13 mouse cellular contexts compared by ENCODE assay signal in the genomic region with DNA sequence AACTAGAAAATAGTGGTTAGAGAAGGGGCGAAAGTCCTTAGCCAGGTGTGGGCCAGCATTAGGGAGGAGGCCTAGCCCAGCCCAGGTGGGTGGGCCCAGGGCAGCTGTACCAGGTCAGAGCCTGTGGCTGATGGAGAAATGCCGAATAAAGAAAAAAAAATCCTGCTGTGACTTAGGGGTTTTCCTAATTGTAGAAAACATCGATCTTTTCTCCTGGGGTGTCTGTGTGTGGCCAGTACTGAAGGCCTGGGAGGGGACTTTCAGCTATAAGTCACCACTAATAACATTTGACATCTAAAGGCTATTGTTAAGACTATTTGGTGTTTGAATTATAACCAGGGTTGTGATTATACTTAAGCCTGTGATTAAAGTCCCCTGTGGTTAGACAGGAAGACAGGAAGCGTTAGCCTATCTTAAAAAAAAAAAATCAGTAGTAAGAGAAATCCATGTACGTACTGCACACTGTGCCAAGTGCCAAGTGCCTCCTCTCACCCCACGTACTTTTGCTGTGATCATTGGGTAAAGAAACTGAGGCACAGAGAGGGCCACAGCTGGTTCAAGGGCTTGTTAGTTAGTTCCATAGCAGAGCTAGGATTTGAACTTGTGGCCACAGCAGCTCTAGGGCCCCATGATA. TPM values are rescaled to one million over a fixed set of nuclear protein-coding genes. Genes with fewer than 3 reads are reported as not detected.
DNase-seq lines count a peak whose midpoint lies in the region; ATAC-seq and TF ChIP-seq lines count a peak whose summit lies in the region.
"Had no signal": no experiment of that assay in that cellular context is flagged by ENCODE, and none has a peak within 500 bp of the region (broad histone marks: within the 10 kb centered on the region; RNA-seq: fewer than 3 reads in every experiment).

No protein-coding gene starts in this region.

- peak overlapping the region; percentile 83 for H3K4me3 ChIP-seq in hindbrain, embryonic 13.5 days
- no peak overlapping the region for H3K4me3 ChIP-seq in hindbrain, embryonic 11.5 days (ENCODE audit: low read depth, low read length)
- no peak overlapping the region for H3K4me3 ChIP-seq in MEL (ENCODE audit: control insufficient read depth in 1 of 2, insufficient read depth in 1 of 2, low read depth in 2 of 2, low read length in 2 of 2)
- no peak overlapping the region for H3K4me3 ChIP-seq in hindbrain, embryonic 16.5 days (ENCODE audit: low read length)
- H3K4me3 ChIP-seq in midbrain, postnatal 0 days (ENCODE audit: low read depth, low read length) = no peak overlapping the region

- H3K4me2 ChIP-seq in hindbrain, embryonic 13.5 days = peak overlapping the region; percentile 94
- no peak overlapping the region for H3K4me2 ChIP-seq in hindbrain, embryonic 11.5 days (replicated peaks; ENCODE audit: low read depth, low read length)
- H3K4me2 ChIP-seq in hindbrain, embryonic 16.5 days (ENCODE audit: low read length) = peak overlapping the region; percentile 80
- peak overlapping the region; percentile 89 for H3K4me2 ChIP-seq in midbrain, postnatal 0 days (ENCODE audit: low read depth, low read length, poor library complexity, severe bottlenecking)

- no peak for TF ChIP-seq POLR2A in MEL (IDR thresholded peaks at IDR 0.05; ENCODE audit: control insufficient read depth in 1 of 2, insufficient read depth in 1 of 2, low read depth in 1 of 2, low read length in 2 of 2, poor library complexity in 1 of 2)

- DNase-seq in hindbrain, embryonic 11.5 days (ENCODE audit: low spot score) = no peak
- no peak for DNase-seq in MEL (ENCODE audit: low read depth, low spot score)
- no peak for DNase-seq in midbrain, postnatal 0 days (ENCODE audit: low spot score)
- no peak for DNase-seq in layer of hippocampus, postnatal 14 days (ENCODE audit: low spot score in 2 of 2)
- DNase-seq in frontal cortex, postnatal 36 days (ENCODE audit: low spot score in 2 of 2) = no peak
- DNase-seq: adrenal gland, postnatal 25 days; cerebellum, postnatal 14 days; gastrocnemius, postnatal 25 days; kidney, adult 8-10 months; left cerebral cortex, postnatal 4 days; thymus, postnatal 36 days had no signal

- peak overlapping the region; percentile 98 for H3K9ac ChIP-seq in hindbrain, embryonic 13.5 days
- H3K9ac ChIP-seq in hindbrain, embryonic 11.5 days (ENCODE audit: low read depth, low read length) = no peak overlapping the region
- H3K9ac ChIP-seq in MEL (ENCODE audit: control insufficient read depth, low read depth, low read length, poor library complexity, severe bottlenecking) = no peak overlapping the region
- H3K9ac ChIP-seq in hindbrain, embryonic 16.5 days (ENCODE audit: low read depth, low read length) = peak overlapping the region; percentile 5; the same call in 1 of the 2 replicates
- 0 out of 2 replicates have a peak overlapping the region, but pooled peaks have one; percentile 29 for H3K9ac ChIP-seq in midbrain, postnatal 0 days (replicated peaks; ENCODE audit: low read length, poor library complexity, severe bottlenecking)

- H3K9me3 ChIP-seq in hindbrain, embryonic 13.5 days = no peaks in the 10 kb centered on the region
- no peaks in the 10 kb centered on the region for H3K9me3 ChIP-seq in hindbrain, embryonic 11.5 days (ENCODE audit: control insufficient read depth, low read length)
- no peaks in the 10 kb centered on the region for H3K9me3 ChIP-seq in MEL (replicated peaks; ENCODE audit: insufficient read depth, low read length)
- no peaks in the 10 kb centered on the region for H3K9me3 ChIP-seq in hindbrain, embryonic 16.5 days (ENCODE audit: control insufficient read depth, low read length)
- no peaks in the 10 kb centered on the region for H3K9me3 ChIP-seq in midbrain, postnatal 0 days (ENCODE audit: low read length)

- H3K4me1 ChIP-seq in hindbrain, embryonic 13.5 days (replicated peaks) = peaks cover 64% of the 10 kb centered on the region
- peaks cover under 1% of the 10 kb centered on the region; the same call in 1 of the 2 replicates for H3K4me1 ChIP-seq in hindbrain, embryonic 11.5 days (replicated peaks; ENCODE audit: control insufficient read depth, insufficient read depth, low read length)
- H3K4me1 ChIP-seq in MEL (ENCODE audit: control insufficient read depth in 1 of 2, insufficient read depth in 2 of 2, low read length in 2 of 2) = peaks cover 4 to 51% of the 10 kb centered on the region in 2 experiments
- peaks cover 37% of the 10 kb centered on the region for H3K4me1 ChIP-seq in hindbrain, embryonic 16.5 days (ENCODE audit: control insufficient read depth, insufficient read depth, low read depth, low read length)
- peaks cover 38% of the 10 kb centered on the region for H3K4me1 ChIP-seq in midbrain, postnatal 0 days (ENCODE audit: insufficient read depth, low read length)

- peaks cover 5% of the 10 kb centered on the region; the same call in 1 of the 2 replicates for H3K36me3 ChIP-seq in hindbrain, embryonic 13.5 days
- H3K36me3 ChIP-seq in hindbrain, embryonic 11.5 days (ENCODE audit: control insufficient read depth, insufficient read depth, low read length) = no peaks in the 10 kb centered on the region
- H3K36me3 ChIP-seq in MEL (ENCODE audit: control insufficient read depth in 1 of 2, insufficient read depth in 2 of 2, low read length in 2 of 2) = peaks cover 0 to 45% of the 10 kb centered on the region in 2 experiments; a peak in 2 of 4 replicates
- no peaks in the 10 kb centered on the region for H3K36me3 ChIP-seq in hindbrain, embryonic 16.5 days (ENCODE audit: control insufficient read depth, insufficient read depth, low read length)
- no peaks in the 10 kb centered on the region for H3K36me3 ChIP-seq in midbrain, postnatal 0 days (ENCODE audit: insufficient read depth, low read length)

- no peak for TF ChIP-seq CTCF in MEL (IDR thresholded peaks at IDR 0.05 in 2 of 3, conservative IDR thresholded peaks at IDR 0.05 in 1 of 3; ENCODE audit: control insufficient read depth in 1 of 3, insufficient read depth in 1 of 3, low read depth in 2 of 3, low read length in 3 of 3, poor library complexity in 1 of 3, severe bottlenecking in 1 of 3)
- TF ChIP-seq CTCF in midbrain, postnatal 0 days (IDR thresholded peaks at IDR 0.05) = no peak

- no peak for ATAC-seq in hindbrain, embryonic 13.5 days (ENCODE audit: low FRiP score)
- no peak for ATAC-seq in hindbrain, embryonic 11.5 days (ENCODE audit: low FRiP score)
- ATAC-seq in hindbrain, embryonic 16.5 days = no peak
- ATAC-seq in midbrain, postnatal 0 days (ENCODE audit: low FRiP score) = no peak

- H3K79me2 ChIP-seq in MEL (ENCODE audit: control insufficient read depth, insufficient read depth, low read length, poor library complexity) = peaks cover 74% of the 10 kb centered on the region

- H3K27ac ChIP-seq in hindbrain, embryonic 13.5 days = peak overlapping the region; percentile 18; the same call in 1 of the 2 replicates
- no peak overlapping the region for H3K27ac ChIP-seq in hindbrain, embryonic 11.5 days (ENCODE audit: low read depth, low read length)
- H3K27ac ChIP-seq in MEL (ENCODE audit: control insufficient read depth, low read depth, low read length) = no peak overlapping the region
- H3K27ac ChIP-seq in hindbrain, embryonic 16.5 days (ENCODE audit: low read depth, low read length) = no peak overlapping the region
- no peak overlapping the region for H3K27ac ChIP-seq in midbrain, postnatal 0 days (ENCODE audit: low read depth, low read length)

- TF ChIP-seq EP300 in MEL (IDR thresholded peaks at IDR 0.05; ENCODE audit: low read depth in 1 of 2, low read length in 2 of 2) = no peak

- 63% methylated on average over 6 of the region's 6 CpGs for WGBS in hindbrain, embryonic 13.5 days
- 70% methylated on average over 6 of the region's 6 CpGs for WGBS in hindbrain, embryonic 11.5 days
- 50% methylated on average over 6 of the region's 6 CpGs for WGBS in hindbrain, embryonic 16.5 days
- WGBS in midbrain, postnatal 0 days = 44% methylated on average over 6 of the region's 6 CpGs

- no peaks in the 10 kb centered on the region for H3K27me3 ChIP-seq in hindbrain, embryonic 13.5 days
- no peaks in the 10 kb centered on the region for H3K27me3 ChIP-seq in hindbrain, embryonic 11.5 days (ENCODE audit: control insufficient read depth, insufficient read depth, low read length)
- H3K27me3 ChIP-seq in MEL (ENCODE audit: control insufficient read depth in 1 of 2, insufficient read depth in 2 of 2, low read length in 2 of 2) = no peaks in the 10 kb centered on the region
- no peaks in the 10 kb centered on the region for H3K27me3 ChIP-seq in hindbrain, embryonic 16.5 days (replicated peaks; ENCODE audit: control insufficient read depth, insufficient read depth, low read length)
- no peaks in the 10 kb centered on the region for H3K27me3 ChIP-seq in midbrain, postnatal 0 days (ENCODE audit: insufficient read depth, low read length)

- no peak for TF ChIP-seq RAD21 in MEL (IDR thresholded peaks at IDR 0.05; ENCODE audit: low read depth, low read length)

TF ChIP-seq in MEL, 35 proteins besides CTCF, POLR2A, EP300 and RAD21:
- TF ChIP-seq USF1 (IDR thresholded peaks at IDR 0.05; ENCODE audit: low read depth, low read length) (no peak), ZNF384 (IDR thresholded peaks at IDR 0.05; ENCODE audit: low read depth, low read length) (peak; percentile 81), RCOR1 (IDR thresholded peaks at IDR 0.05; ENCODE audit: low read depth, low read length) (peak; percentile 77)

RNA-seq across cellular contexts. Expression of gene Gramd4, which starts 4.5 kb away (rescaled TPM):
- 33.9 and 36.4 TPM in 2 replicates for polyA plus RNA-seq in hindbrain, embryonic 13.5 days (2015; fragmentation: Nextera tagmentation; extraction: Ambion mirVana)
- polyA plus RNA-seq in hindbrain, embryonic 11.5 days (2014; fragmentation: Nextera tagmentation; extraction: Ambion mirVana) = 8.7 and 10.1 TPM in 2 replicates
- 34.1 and 43.1 TPM in 2 replicates for total RNA-seq in MEL (2012; rRNA removed)
- 10 to 100 TPM; 35.2 to 38.0 TPM for polyA plus RNA-seq in MEL (2012; ENCODE audit: insufficient read depth in 1 of 2, insufficient read length in 2 of 2, low read depth in 1 of 2, low replicate concordance in 2 of 2, missing spikeins in 1 of 2)
- 18.4 and 30.4 TPM in 2 replicates for polyA plus RNA-seq in hindbrain, embryonic 16.5 days (2015; fragmentation: Nextera tagmentation; extraction: Ambion mirVana)
- total RNA-seq in midbrain, postnatal 0 days (2014; rRNA removed) = 43.4 and 47.6 TPM in 2 replicates
- polyA plus RNA-seq in midbrain, postnatal 0 days (2015; fragmentation: Nextera tagmentation; extraction: Ambion mirVana) = 21.5 and 22.5 TPM in 2 replicates
- total RNA-seq in layer of hippocampus, postnatal 14 days (2021) = 10 to 100 TPM; 26.5 to 28.4 TPM

RNA-seq across cellular contexts. Expression of gene Celsr1, which starts 28.4 kb away (rescaled TPM):
- polyA plus RNA-seq in hindbrain, embryonic 13.5 days (2015; fragmentation: Nextera tagmentation; extraction: Ambion mirVana) = 1.6 and 1.8 TPM in 2 replicates
- 4.6 and 5.1 TPM in 2 replicates for polyA plus RNA-seq in hindbrain, embryonic 11.5 days (2014; fragmentation: Nextera tagmentation; extraction: Ambion mirVana)
- total RNA-seq in MEL (2012; rRNA removed) = 0.12 and 0.16 TPM in 2 replicates
- polyA plus RNA-seq in MEL (2012; ENCODE audit: insufficient read depth in 1 of 2, insufficient read length in 2 of 2, low read depth in 1 of 2, low replicate concordance in 2 of 2, missing spikeins in 1 of 2) = under 1 TPM in 1 of 2 experiments, not detected in 1; 0.42 TPM
- 0.76 and 1.2 TPM in 2 replicates for polyA plus RNA-seq in hindbrain, embryonic 16.5 days (2015; fragmentation: Nextera tagmentation; extraction: Ambion mirVana)
- 13.7 and 15.0 TPM in 2 replicates for total RNA-seq in midbrain, postnatal 0 days (2014; rRNA removed)
- 0.60 and 0.79 TPM in 2 replicates for polyA plus RNA-seq in midbrain, postnatal 0 days (2015; fragmentation: Nextera tagmentation; extraction: Ambion mirVana)
- 1 to 10 TPM; 5.5 to 5.8 TPM for total RNA-seq in layer of hippocampus, postnatal 14 days (2021)

Comparison
In these comparisons a context has a peak if more than half of its experiments do, and no peak if none do; other contexts are left out.
1. H3K9ac ChIP-seq: peak in hindbrain, embryonic 13.5 days (single experiment), hindbrain, embryonic 16.5 days (single experiment) and midbrain, postnatal 0 days (single experiment); none in hindbrain, embryonic 11.5 days (single experiment) and MEL (single experiment).